In the genomic region with DNA sequence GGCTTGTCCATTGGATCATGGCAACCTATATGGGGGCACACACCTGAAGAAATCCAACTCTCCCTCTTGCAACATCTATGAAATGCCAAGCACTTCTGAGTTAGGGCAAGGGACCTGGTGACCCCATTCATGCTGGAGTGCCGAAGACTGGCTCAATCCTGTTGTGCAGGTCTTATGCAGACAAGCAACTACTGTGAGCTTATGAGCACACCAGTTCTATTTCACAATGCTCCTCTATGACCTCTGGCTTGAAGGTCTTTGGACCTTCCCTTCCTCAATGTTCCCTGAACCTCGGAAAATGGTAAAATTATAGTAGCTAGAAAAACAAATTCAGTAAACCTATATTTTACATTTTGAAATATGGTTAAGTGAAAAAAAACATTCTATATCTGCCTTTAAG, we compare ENCODE assay signal across 30 mouse cellular contexts.
"Had no signal": no experiment of that assay in that cellular context is flagged by ENCODE, and none has a peak within 500 bp of the region (broad histone marks: within the 10 kb centered on the region; RNA-seq: fewer than 3 reads in every experiment).

No protein-coding gene starts in this region.

- DNase-seq: left cerebral cortex, postnatal 4 days; liver; liver, embryonic 13.5 days; lung, adult 18-20 months; lung, adult 2 months; lung, embryonic 14.5 days; lung, postnatal 10 days; lung, postnatal 14 days; lung, postnatal 36 days; lung, postnatal 4 days; midbrain, embryonic 14.5 days had no signal

- H3K36me3 ChIP-seq: midbrain, embryonic 15.5 days had no signal

- H3K4me2 ChIP-seq: limb, embryonic 12.5 days; limb, embryonic 13.5 days; limb, embryonic 15.5 days; liver, embryonic 13.5 days; liver, embryonic 15.5 days; lung, embryonic 14.5 days; lung, embryonic 15.5 days; midbrain, embryonic 11.5 days; midbrain, embryonic 12.5 days; midbrain, embryonic 13.5 days; midbrain, embryonic 15.5 days; neural tube, embryonic 12.5 days had no signal

- ATAC-seq: lung, postnatal 0 days; midbrain, embryonic 13.5 days; midbrain, embryonic 15.5 days; midbrain, embryonic 16.5 days had no signal

- H3K27me3 ChIP-seq: limb, embryonic 12.5 days; limb, embryonic 13.5 days; limb, embryonic 15.5 days; liver, embryonic 13.5 days; liver, embryonic 15.5 days; lung, embryonic 15.5 days; megakaryocyte, embryonic 14.5 days; midbrain, embryonic 12.5 days; midbrain, embryonic 13.5 days; midbrain, embryonic 15.5 days; neural tube, embryonic 12.5 days had no signal

- H3K9ac ChIP-seq: limb, embryonic 12.5 days; limb, embryonic 13.5 days; limb, embryonic 15.5 days; liver, embryonic 13.5 days; liver, embryonic 14.5 days; liver, embryonic 15.5 days; lung, embryonic 14.5 days; lung, embryonic 15.5 days; midbrain, embryonic 12.5 days; midbrain, embryonic 13.5 days; midbrain, embryonic 15.5 days; neural tube, embryonic 12.5 days had no signal

- H3K4me3 ChIP-seq: left cerebral cortex, adult 2 months; limb, embryonic 10.5 days; limb, embryonic 12.5 days; limb, embryonic 13.5 days; limb, embryonic 15.5 days; liver, embryonic 13.5 days; liver, embryonic 15.5 days; lung, embryonic 15.5 days; megakaryocyte, embryonic 14.5 days; midbrain, embryonic 10.5 days; midbrain, embryonic 12.5 days; midbrain, embryonic 13.5 days; midbrain, embryonic 15.5 days; myocyte; neural tube, embryonic 12.5 days had no signal

- H3K27ac ChIP-seq: left cerebral cortex, adult 2 months; limb, embryonic 10.5 days; limb, embryonic 12.5 days; limb, embryonic 13.5 days; limb, embryonic 15.5 days; liver, embryonic 13.5 days; liver, embryonic 14.5 days; liver, embryonic 15.5 days; lung, embryonic 15.5 days; macrophage; midbrain, embryonic 10.5 days; midbrain, embryonic 12.5 days; midbrain, embryonic 13.5 days; midbrain, embryonic 15.5 days; neural tube, embryonic 12.5 days had no signal

- H3K9me3 ChIP-seq: limb, embryonic 10.5 days; limb, embryonic 12.5 days; limb, embryonic 13.5 days; limb, embryonic 15.5 days; liver, embryonic 13.5 days; liver, embryonic 15.5 days; lung, embryonic 15.5 days; megakaryocyte, embryonic 14.5 days; midbrain, embryonic 10.5 days; midbrain, embryonic 12.5 days; midbrain, embryonic 13.5 days; midbrain, embryonic 15.5 days; neural tube, embryonic 12.5 days had no signal

- H3K4me1 ChIP-seq: limb, embryonic 10.5 days; limb, embryonic 12.5 days; limb, embryonic 13.5 days; limb, embryonic 15.5 days; lung, embryonic 15.5 days; midbrain, embryonic 10.5 days; midbrain, embryonic 12.5 days; midbrain, embryonic 13.5 days; midbrain, embryonic 15.5 days; neural tube, embryonic 12.5 days had no signal
